Mouse (Mus musculus): ENCODE results near the gene Zfp526. TPM values are rescaled to one million over a fixed set of nuclear protein-coding genes. Genes with fewer than 3 reads are reported as not detected.

The Zfp526 gene
- polyA plus RNA-seq, 1 experiment from 2014 or later: 2.7 TPM

GRCm38 (mm10) chr7:25190806-25191205 is 30.4 kb upstream of the Zfp526 start:
- ATAC-seq (ENCODE audit: insufficient number of reproducible peaks, low FRiP score, low TSS enrichment, low read depth): no peak
- Histone ChIP-seq H3K36me3 (no peaks in the 10 kb centered on the region), H3K4me3 (no peak overlapping the region), H3K27me3 (no peaks in the 10 kb centered on the region), H3K4me2 (no peak overlapping the region), H3K27ac (no peak overlapping the region), H3K9ac (no peak overlapping the region), H3K9me3 (no peaks in the 10 kb centered on the region), H3K4me1 (0 out of 2 replicates have a peak, but pooled peaks cover 2% of the 10 kb centered on the region)
- WGBS: 81% methylated on average over 11 of the region's 11 CpGs

DNA sequence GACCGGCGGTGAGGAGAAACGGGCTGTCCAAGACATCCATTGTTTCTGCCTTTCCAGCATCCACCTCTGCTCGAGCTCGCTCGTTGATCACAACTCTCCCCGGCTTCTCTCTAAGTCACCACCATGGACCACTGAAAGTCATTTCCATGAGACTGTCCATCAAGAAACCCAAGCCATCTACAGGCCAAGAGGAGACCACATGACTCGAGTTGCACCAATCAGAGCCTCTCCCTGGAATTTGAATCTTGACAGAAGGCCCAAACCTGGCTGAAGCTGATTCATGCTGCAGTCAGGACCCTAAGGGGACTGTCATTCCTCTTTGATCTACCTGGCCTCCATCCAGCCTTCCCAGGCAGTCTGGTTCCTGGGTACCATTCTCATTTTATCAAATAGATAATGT is 29.1 kb upstream of the Zfp526 start:
- Histone ChIP-seq H3K9me3 (no peaks in the 10 kb centered on the region), H3K27ac (no peak overlapping the region), H3K9ac (no peak overlapping the region), H3K27me3 (no peaks in the 10 kb centered on the region), H3K4me3 (no peak overlapping the region), H3K36me3 (no peaks in the 10 kb centered on the region), H3K4me1 (0 out of 2 replicates have a peak, but pooled peaks cover 2% of the 10 kb centered on the region), H3K4me2 (no peak overlapping the region)
- WGBS: 73% methylated on average over 8 of the region's 8 CpGs
- no peak for ATAC-seq (ENCODE audit: insufficient number of reproducible peaks, low FRiP score, low TSS enrichment, low read depth)

DNA sequence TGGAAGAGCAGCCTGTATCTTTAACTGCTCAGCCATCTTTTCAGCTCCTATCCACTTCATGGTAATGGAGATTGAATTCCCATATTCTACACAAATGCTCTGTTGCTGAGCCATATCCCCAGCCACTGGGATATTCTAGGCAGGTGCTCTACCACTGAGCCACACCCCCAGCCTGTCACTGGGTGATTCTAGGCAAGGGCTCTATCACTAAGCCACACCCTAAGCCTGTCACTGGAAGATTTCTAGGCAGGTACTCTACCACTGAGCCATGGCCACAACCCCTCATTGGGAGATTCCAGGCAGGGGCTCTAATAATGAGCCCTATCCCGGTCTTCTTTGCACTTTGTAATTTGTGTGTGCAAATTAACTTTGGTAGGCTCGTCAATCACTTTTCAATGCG is 26.1 kb upstream of the Zfp526 start:
- Histone ChIP-seq H3K9me3 (no peaks in the 10 kb centered on the region), H3K27me3 (no peaks in the 10 kb centered on the region), H3K4me2 (no peak overlapping the region), H3K4me3 (no peak overlapping the region), H3K36me3 (no peaks in the 10 kb centered on the region), H3K4me1 (no peaks in the 10 kb centered on the region), H3K27ac (no peak overlapping the region), H3K9ac (no peak overlapping the region)
- 74% methylated on average over 3 of the region's 3 CpGs for WGBS
- ATAC-seq (ENCODE audit: insufficient number of reproducible peaks, low FRiP score, low TSS enrichment, low read depth): no peak

DNA sequence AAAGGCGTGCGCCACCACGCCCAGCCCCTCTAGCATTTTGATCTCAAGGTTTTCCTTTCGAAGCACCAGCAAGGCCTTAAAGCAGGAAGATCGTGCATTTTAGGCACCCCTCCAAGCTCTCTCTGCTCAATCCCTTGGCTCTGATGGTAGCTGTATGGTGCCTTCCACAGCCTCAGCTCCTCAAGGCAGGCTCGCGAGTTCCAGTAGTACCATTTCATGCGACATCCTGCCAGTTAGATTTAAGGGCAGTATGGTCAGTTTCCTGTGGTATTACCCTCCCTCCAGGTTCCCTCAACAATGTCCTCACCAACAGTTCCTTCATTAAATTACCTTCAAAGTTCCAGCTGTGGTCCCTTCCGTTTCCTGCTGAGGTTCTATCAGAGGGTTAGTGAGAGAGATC is 25.1 kb upstream of the Zfp526 start:
- Histone ChIP-seq H3K9me3 (no peaks in the 10 kb centered on the region), H3K4me1 (no peaks in the 10 kb centered on the region), H3K36me3 (no peaks in the 10 kb centered on the region), H3K9ac (no peak overlapping the region), H3K27ac (no peak overlapping the region), H3K4me3 (no peak overlapping the region), H3K4me2 (no peak overlapping the region), H3K27me3 (no peaks in the 10 kb centered on the region)
- 77% methylated on average over 9 of the region's 9 CpGs for WGBS
- ATAC-seq (ENCODE audit: insufficient number of reproducible peaks, low FRiP score, low TSS enrichment, low read depth): no peak

DNA sequence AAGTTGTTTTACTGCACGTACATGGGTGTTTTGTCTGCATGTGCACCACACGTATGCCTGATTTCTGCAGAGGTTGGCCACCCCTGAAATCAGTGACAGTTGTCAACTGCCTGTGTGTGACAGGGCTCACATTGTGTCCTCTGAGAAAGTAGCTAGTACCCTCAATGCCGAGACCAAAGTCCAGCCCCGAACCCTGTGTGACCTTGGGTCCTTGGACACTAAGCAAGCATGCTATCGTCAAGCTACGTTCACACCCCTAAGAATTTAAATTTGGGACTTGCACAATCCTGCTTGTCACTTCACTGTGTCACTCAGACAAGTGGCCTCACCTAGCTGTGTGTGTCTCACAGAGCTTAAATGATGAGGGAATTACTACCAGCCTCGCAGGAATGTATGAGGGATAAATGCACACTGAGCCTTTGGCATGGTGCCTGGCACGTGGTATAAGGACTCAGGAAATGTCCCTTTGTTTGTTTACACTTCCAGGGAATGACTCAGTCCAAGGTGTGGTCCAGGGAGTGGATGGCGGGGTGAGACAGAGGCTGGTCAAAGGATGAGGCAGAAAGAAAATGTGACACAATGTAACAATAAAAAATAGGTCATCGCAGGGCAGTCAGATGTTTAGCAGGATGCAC is 23.7 kb upstream of the Zfp526 start:
- no peak for ATAC-seq (ENCODE audit: insufficient number of reproducible peaks, low FRiP score, low TSS enrichment, low read depth)
- H3K27ac ChIP-seq: no peak overlapping the region
- WGBS: 66% methylated on average over 10 of the region's 10 CpGs
- H3K4me3 ChIP-seq: no peak overlapping the region
- no peak overlapping the region for H3K9ac ChIP-seq
- no peaks in the 10 kb centered on the region for H3K4me1 ChIP-seq
- no peaks in the 10 kb centered on the region for H3K9me3 ChIP-seq
- no peak overlapping the region for H3K4me2 ChIP-seq
- peaks cover 6% of the 10 kb centered on the region for H3K36me3 ChIP-seq
- no peaks in the 10 kb centered on the region for H3K27me3 ChIP-seq

- Histone ChIP-seq H3K36me3 (peaks cover 47% of the 10 kb centered on the region), H3K4me3 (no peak overlapping the region), H3K27me3 (no peaks in the 10 kb centered on the region), H3K4me2 (no peak overlapping the region), H3K27ac (no peak overlapping the region), H3K9ac (no peak overlapping the region), H3K4me1 (no peaks in the 10 kb centered on the region), H3K9me3 (no peaks in the 10 kb centered on the region)
- no peak for ATAC-seq (ENCODE audit: insufficient number of reproducible peaks, low FRiP score, low TSS enrichment, low read depth)
- WGBS: 86% methylated on average over 20 of the region's 20 CpGs
Observed at GRCm38 (mm10) chr7:25203624-25204023, 17.6 kb upstream of the Zfp526 start.

- H3K36me3 ChIP-seq: peaks cover 66% of the 10 kb centered on the region
- H3K27me3 ChIP-seq: no peaks in the 10 kb centered on the region
- H3K4me1 ChIP-seq: no peaks in the 10 kb centered on the region
- H3K27ac ChIP-seq: no peak overlapping the region
- H3K4me3 ChIP-seq: no peak overlapping the region
- no peak overlapping the region for H3K9ac ChIP-seq
- ATAC-seq (ENCODE audit: insufficient number of reproducible peaks, low FRiP score, low TSS enrichment, low read depth): no peak
- H3K9me3 ChIP-seq: no peaks in the 10 kb centered on the region
- no peak overlapping the region for H3K4me2 ChIP-seq
- 74% methylated on average over 16 of the region's 16 CpGs for WGBS
Observed at GRCm38 (mm10) chr7:25205355-25206093, 15.7 kb upstream of the Zfp526 start.

- H3K4me2 ChIP-seq: no peak overlapping the region
- H3K27ac ChIP-seq: no peak overlapping the region
- no peak overlapping the region for H3K4me3 ChIP-seq
- H3K36me3 ChIP-seq: peaks cover 72% of the 10 kb centered on the region
- no peaks in the 10 kb centered on the region for H3K27me3 ChIP-seq
- H3K9ac ChIP-seq: no peak overlapping the region
- no peaks in the 10 kb centered on the region for H3K9me3 ChIP-seq
- ATAC-seq (ENCODE audit: insufficient number of reproducible peaks, low FRiP score, low TSS enrichment, low read depth): no peak
- 74% methylated on average over 16 of the region's 16 CpGs for WGBS
- H3K4me1 ChIP-seq: no peaks in the 10 kb centered on the region
Observed at GRCm38 (mm10) chr7:25206094-25206830, 15.0 kb upstream of the Zfp526 start.

- H3K4me3 ChIP-seq: no peak overlapping the region
- no peak overlapping the region for H3K9ac ChIP-seq
- H3K9me3 ChIP-seq: no peaks in the 10 kb centered on the region
- H3K36me3 ChIP-seq: peaks cover 58% of the 10 kb centered on the region
- no peak overlapping the region for H3K4me2 ChIP-seq
- WGBS: 51% methylated on average over 3 of the region's 3 CpGs
- no peaks in the 10 kb centered on the region for H3K4me1 ChIP-seq
- no peak for ATAC-seq (ENCODE audit: insufficient number of reproducible peaks, low FRiP score, low TSS enrichment, low read depth)
- no peaks in the 10 kb centered on the region for H3K27me3 ChIP-seq
- no peak overlapping the region for H3K27ac ChIP-seq
Observed at GRCm38 (mm10) chr7:25209161-25209622, 12.0 kb upstream of the Zfp526 start.

DNA sequence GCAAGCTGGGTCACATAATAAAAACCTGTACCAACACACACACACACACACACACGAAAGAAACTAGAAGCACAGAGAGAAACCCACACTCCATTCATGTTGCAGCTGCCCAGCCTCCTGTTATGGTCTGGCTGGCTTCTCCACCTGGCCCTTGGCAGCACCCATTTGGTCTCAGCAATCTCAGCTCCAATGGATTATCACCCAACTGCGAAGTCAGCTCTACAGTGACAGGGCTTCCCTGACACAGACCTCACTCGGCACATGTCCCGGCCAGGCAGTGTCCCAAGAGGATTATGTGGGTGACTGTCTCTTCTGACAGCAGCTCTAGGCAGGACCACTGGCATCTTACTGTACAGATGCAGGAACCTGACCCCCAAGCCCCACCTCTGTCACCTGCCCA is 10.7 kb upstream of the Zfp526 start:
- Histone ChIP-seq H3K27ac (no peak overlapping the region), H3K4me2 (no peak overlapping the region), H3K4me3 (no peak overlapping the region), H3K9me3 (no peaks in the 10 kb centered on the region), H3K4me1 (no peaks in the 10 kb centered on the region), H3K27me3 (no peaks in the 10 kb centered on the region), H3K9ac (no peak overlapping the region), H3K36me3 (peaks cover 55% of the 10 kb centered on the region)
- 80% methylated on average over 4 of the region's 4 CpGs for WGBS
- ATAC-seq (ENCODE audit: insufficient number of reproducible peaks, low FRiP score, low TSS enrichment, low read depth): no peak

DNA sequence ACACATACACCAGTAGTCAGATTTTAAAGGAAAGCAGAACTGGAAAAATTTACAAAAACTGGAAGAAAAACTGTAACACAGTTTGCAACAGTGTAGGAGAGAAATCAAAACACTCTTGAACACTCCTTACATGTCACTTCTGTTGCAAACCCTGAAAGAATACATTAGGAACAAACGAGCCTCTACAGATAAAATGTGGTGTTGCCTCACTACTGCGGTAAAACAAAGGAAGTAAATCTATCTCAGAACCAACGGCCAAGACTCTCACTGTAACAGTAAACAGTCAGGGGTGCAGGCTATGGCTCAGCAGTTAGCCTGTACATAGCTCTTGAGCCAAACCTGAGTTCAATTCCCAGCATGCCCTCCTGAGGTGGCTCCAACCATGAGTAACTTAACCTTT is 8.1 kb upstream of the Zfp526 start:
- WGBS: 73% methylated on average over 3 of the region's 3 CpGs
- Histone ChIP-seq H3K9me3 (no peaks in the 10 kb centered on the region), H3K9ac (no peak overlapping the region), H3K27me3 (no peaks in the 10 kb centered on the region), H3K4me3 (no peak overlapping the region), H3K36me3 (peaks cover 41% of the 10 kb centered on the region), H3K4me1 (peaks cover 7% of the 10 kb centered on the region; the same call in 1 of the 2 replicates), H3K4me2 (no peak overlapping the region), H3K27ac (no peak overlapping the region)
- ATAC-seq (ENCODE audit: insufficient number of reproducible peaks, low FRiP score, low TSS enrichment, low read depth): no peak

DNA sequence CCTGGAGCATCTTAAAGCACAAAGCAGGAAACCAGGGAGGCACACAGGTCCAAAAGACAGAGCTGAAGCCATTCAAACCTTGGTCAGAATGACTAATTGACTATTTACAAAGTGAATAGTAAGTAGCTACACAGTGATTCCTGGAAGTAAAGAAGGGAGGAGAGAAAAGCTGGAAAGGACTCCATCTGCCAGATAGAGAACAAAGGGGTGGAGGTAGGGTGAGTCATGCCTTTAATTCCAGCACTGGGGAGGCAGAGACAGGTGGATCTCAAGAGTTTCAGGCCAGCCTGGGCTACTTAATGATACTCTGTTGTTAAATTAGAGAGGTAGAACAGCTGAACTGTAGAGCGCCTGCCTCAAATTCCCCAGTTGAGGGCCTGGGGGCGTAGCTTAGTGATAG is 7.1 kb upstream of the Zfp526 start:
- Histone ChIP-seq H3K9me3 (no peaks in the 10 kb centered on the region), H3K4me2 (no peak overlapping the region), H3K9ac (no peak overlapping the region), H3K4me3 (no peak overlapping the region), H3K4me1 (peaks cover 17% of the 10 kb centered on the region), H3K36me3 (peaks cover 31% of the 10 kb centered on the region), H3K27me3 (no peaks in the 10 kb centered on the region), H3K27ac (no peak overlapping the region)
- no peak for ATAC-seq (ENCODE audit: insufficient number of reproducible peaks, low FRiP score, low TSS enrichment, low read depth)
- WGBS: 84% methylated on average over 2 of the region's 2 CpGs
